Mouse (Mus musculus): Measurements from ENCODE around the gene Ank. TPM values are rescaled to one million over a fixed set of nuclear protein-coding genes. Genes with fewer than 3 reads are reported as not detected.

The Ank gene
- total and polyA plus RNA-seq, 2 experiments from 2014 or later: 22.8 to 31.5 TPM

DNA sequence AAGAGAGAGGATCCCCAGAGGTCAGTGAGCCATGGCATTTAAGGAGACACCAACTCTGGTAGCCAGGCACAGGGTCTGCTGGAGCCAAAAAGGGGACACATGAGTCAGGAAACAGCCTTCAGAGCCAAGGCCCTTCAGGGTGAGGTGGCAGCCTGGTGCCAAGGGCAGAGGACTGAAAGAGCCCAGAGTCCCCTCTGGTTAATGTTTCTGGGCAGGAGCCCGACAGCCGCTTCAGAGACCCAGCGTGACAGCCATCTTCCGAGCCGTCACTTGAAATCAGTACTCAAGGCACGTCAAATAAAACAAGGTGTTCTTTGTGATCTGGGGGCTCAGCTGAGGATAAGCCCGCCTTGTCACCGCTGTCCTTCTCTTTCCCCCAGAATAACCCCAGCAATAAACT is 104.7 kb downstream of the Ank start:
- Histone ChIP-seq H3K4me1 (ENCODE audit: insufficient read depth) (no peaks in the 10 kb centered on the region), H3K36me3 (ENCODE audit: insufficient read depth) (peaks cover 65% of the 10 kb centered on the region), H3K4me3 (ENCODE audit: low read depth, low read length) (no peak overlapping the region), H3K9ac (no peak overlapping the region), H3K27me3 (ENCODE audit: insufficient read depth, low read length) (no peaks in the 10 kb centered on the region), H3K9me3 (ENCODE audit: low read length) (no peaks in the 10 kb centered on the region), H3K27ac (ENCODE audit: low read depth, low read length) (no peak overlapping the region), H3K4me2 (ENCODE audit: low read depth) (no peak overlapping the region)
- 77% methylated on average over 8 of the region's 8 CpGs for WGBS
- no peak for DNase-seq
- ATAC-seq: peak; percentile 40
- TF ChIP-seq CTCF (IDR thresholded peaks at IDR 0.05; ENCODE audit: low read depth): no peak

DNA sequence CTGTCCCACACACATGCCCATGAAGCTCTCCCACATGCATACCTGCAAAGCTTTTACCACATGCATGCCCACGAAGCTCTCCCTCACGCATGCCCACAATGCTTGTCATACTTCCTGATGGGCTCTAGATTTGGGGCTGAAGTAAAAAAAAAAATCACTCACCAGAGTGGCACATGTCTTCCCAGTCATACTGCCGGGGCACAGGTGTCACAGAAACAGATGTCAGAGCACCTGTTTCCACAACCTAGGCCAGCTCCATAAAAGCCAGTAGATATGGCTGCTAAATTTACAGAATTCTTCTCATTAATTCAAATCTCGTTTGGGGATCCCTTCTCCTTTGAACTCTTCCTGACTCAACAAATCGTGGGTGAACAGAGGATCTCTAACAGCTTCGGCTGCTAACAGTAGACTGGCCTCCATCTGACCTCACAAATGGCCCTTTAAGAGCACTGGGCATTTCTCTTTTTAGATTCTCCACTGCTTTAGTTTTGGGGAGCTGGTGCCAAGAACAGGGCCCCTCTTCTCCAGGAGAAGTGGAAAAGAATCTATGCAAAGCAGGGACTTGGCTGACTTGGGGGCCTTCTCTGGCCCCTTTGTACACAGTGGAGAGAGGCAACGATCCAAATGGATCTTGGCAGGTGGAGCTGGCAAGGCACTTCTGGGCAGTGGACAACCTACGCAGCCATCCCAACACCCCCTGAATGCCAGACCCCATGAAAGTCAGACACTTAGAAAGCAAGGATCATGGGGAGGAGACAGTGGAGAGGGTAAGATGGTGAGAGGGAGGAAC is 108.7 kb downstream of the Ank start:
- DNase-seq: no peak
- no peak overlapping the region for H3K4me3 ChIP-seq (ENCODE audit: low read depth, low read length)
- no peak overlapping the region for H3K4me2 ChIP-seq (ENCODE audit: low read depth)
- H3K27ac ChIP-seq (ENCODE audit: low read depth, low read length): 0 out of 2 replicates have a peak overlapping the region, but pooled peaks have one; percentile 40
- peaks cover 51% of the 10 kb centered on the region for H3K36me3 ChIP-seq (ENCODE audit: insufficient read depth)
- ATAC-seq: peak; percentile 44
- no peak for TF ChIP-seq CTCF (IDR thresholded peaks at IDR 0.05; ENCODE audit: low read depth)
- no peak overlapping the region for H3K9ac ChIP-seq
- H3K27me3 ChIP-seq (ENCODE audit: insufficient read depth, low read length): no peaks in the 10 kb centered on the region
- WGBS: 57% methylated on average over 8 of the region's 8 CpGs
- H3K4me1 ChIP-seq (ENCODE audit: insufficient read depth): no peaks in the 10 kb centered on the region
- no peaks in the 10 kb centered on the region for H3K9me3 ChIP-seq (ENCODE audit: low read length)

DNA sequence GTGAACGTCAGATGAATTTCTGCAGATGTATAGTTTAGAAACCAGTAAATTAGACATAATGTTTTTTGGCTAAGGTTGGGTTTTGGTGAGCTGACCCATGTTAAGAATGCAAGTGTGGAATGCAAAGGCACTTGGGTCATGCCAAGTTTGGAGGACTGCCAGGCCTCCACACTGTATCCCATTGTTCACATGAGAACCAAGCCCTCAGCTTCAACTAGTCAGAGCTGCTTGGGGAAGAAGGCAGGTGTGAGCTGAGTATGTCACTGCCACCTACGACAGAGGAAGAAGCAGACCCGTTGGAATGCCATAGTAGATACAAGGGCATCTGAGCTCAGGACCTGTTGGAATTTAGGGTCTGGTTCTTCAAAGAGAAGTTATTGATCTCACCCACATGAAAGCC is 109.5 kb downstream of the Ank start:
- no peak overlapping the region for H3K9ac ChIP-seq
- no peak for DNase-seq
- no peak overlapping the region for H3K4me3 ChIP-seq (ENCODE audit: low read depth, low read length)
- WGBS: 55% methylated on average over 3 of the region's 3 CpGs
- no peaks in the 10 kb centered on the region for H3K4me1 ChIP-seq (ENCODE audit: insufficient read depth)
- ATAC-seq: no peak
- 0 out of 2 replicates have a peak overlapping the region, but pooled peaks have one; percentile 40 for H3K27ac ChIP-seq (ENCODE audit: low read depth, low read length)
- no peak for TF ChIP-seq CTCF (IDR thresholded peaks at IDR 0.05; ENCODE audit: low read depth)
- no peak overlapping the region for H3K4me2 ChIP-seq (ENCODE audit: low read depth)
- H3K9me3 ChIP-seq (ENCODE audit: low read length): no peaks in the 10 kb centered on the region
- H3K27me3 ChIP-seq (ENCODE audit: insufficient read depth, low read length): no peaks in the 10 kb centered on the region
- peaks cover 53% of the 10 kb centered on the region for H3K36me3 ChIP-seq (ENCODE audit: insufficient read depth)

DNA sequence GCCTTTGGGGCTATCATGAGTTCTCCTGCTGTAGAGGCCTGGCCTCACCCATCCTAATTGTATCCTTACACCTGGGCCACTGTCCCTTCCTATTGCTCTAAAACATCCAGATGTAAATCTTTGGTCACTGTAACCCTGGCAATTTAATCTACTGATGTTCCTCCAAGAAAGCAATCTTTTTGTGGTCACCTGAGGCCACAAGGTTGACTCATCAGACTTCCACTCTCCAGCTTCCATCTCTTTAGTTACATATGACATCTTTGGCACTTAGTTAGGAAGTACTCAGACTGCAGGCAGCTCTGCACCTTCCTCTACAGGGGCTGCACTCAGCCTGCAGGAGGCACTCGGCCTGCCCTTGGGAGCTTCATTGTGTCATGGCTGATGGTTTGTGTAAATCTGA is 110.4 kb downstream of the Ank start:
- H3K9me3 ChIP-seq (ENCODE audit: low read length): no peaks in the 10 kb centered on the region
- H3K4me2 ChIP-seq (ENCODE audit: low read depth): no peak overlapping the region
- no peak overlapping the region for H3K9ac ChIP-seq
- H3K27ac ChIP-seq (ENCODE audit: low read depth, low read length): no peak overlapping the region
- TF ChIP-seq CTCF (IDR thresholded peaks at IDR 0.05; ENCODE audit: low read depth): no peak
- H3K4me3 ChIP-seq (ENCODE audit: low read depth, low read length): no peak overlapping the region
- 92% methylated on average over 1 of the region's 1 CpGs for WGBS
- DNase-seq: no peak
- ATAC-seq: no peak
- peaks cover 50% of the 10 kb centered on the region for H3K36me3 ChIP-seq (ENCODE audit: insufficient read depth)
- H3K27me3 ChIP-seq (ENCODE audit: insufficient read depth, low read length): no peaks in the 10 kb centered on the region
- no peaks in the 10 kb centered on the region for H3K4me1 ChIP-seq (ENCODE audit: insufficient read depth)

DNA sequence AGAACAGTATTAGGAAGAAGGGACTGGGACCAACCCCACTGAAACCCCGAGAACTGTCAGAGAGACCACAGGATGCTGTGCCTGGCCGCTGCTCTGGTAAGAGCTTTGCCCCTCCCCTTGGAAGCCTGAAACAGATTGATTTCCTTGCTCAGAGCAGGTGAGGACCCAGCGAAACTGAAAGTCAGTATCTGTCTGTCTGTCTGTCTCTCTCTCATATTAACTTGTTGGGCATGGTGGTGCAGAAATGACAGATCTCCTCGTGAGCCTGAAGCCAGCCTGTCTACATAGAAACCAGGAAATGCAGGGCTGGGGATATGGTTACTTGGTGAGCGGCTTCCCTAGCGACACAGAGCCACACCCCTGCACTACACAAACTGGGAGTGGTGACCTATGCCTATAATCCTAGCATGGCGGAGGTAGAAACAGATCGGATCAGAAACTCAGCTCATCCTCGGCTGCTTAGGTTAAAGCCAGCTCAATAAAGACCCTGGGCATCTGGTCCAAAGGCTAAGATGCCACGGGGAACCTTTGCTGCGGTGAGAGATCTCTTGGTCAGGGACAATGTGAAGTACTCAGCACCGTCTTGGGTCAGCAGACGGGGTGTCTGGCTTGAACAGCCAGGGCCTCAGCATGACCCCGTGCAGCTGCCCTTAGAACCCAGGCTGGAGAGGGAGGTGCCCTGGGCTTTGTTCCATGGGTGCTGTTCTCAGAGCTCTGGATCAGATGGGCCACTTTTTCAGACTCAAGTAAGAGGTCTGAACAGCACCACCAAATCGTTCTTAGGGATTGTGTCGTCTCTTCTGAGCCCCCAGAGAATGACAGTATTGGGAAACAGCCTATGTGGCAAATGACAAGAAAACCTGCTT is 111.7 kb downstream of the Ank start:
- Histone ChIP-seq H3K36me3 (ENCODE audit: insufficient read depth) (peaks cover 37% of the 10 kb centered on the region), H3K9ac (no peak overlapping the region), H3K4me2 (ENCODE audit: low read depth) (no peak overlapping the region), H3K4me3 (ENCODE audit: low read depth, low read length) (no peak overlapping the region), H3K4me1 (ENCODE audit: insufficient read depth) (no peaks in the 10 kb centered on the region), H3K27ac (ENCODE audit: low read depth, low read length) (no peak overlapping the region), H3K27me3 (ENCODE audit: insufficient read depth, low read length) (no peaks in the 10 kb centered on the region), H3K9me3 (ENCODE audit: low read length) (no peaks in the 10 kb centered on the region)
- DNase-seq: no peak
- ATAC-seq: no peak
- WGBS: 81% methylated on average over 16 of the region's 16 CpGs
- no peak for TF ChIP-seq CTCF (IDR thresholded peaks at IDR 0.05; ENCODE audit: low read depth)

DNA sequence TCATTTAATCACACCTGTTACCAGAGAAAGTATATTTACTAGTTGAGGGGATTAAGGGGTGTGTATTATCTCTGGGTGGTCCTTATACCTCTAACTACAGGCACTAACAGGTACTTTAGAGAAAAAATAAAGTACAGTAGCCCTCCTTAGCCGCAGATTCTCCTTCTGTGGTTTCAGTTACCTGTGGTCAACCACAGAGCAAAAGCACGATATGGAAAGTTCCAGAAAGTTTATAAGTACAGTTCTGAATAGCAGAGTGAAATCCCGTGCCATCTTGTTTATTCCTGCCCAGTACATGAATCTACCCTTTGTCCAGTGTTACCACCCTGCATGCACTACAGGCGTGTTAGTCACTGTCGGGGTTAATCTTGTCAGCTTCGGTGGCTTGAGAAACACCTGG is 112.4 kb downstream of the Ank start:
- ATAC-seq: no peak
- H3K4me3 ChIP-seq (ENCODE audit: low read depth, low read length): no peak overlapping the region
- H3K4me2 ChIP-seq (ENCODE audit: low read depth): no peak overlapping the region
- DNase-seq: no peak
- H3K9ac ChIP-seq: no peak overlapping the region
- H3K36me3 ChIP-seq (ENCODE audit: insufficient read depth): peaks cover 42% of the 10 kb centered on the region
- no peak overlapping the region for H3K27ac ChIP-seq (ENCODE audit: low read depth, low read length)
- 94% methylated on average over 6 of the region's 6 CpGs for WGBS
- TF ChIP-seq CTCF (IDR thresholded peaks at IDR 0.05; ENCODE audit: low read depth): no peak
- H3K9me3 ChIP-seq (ENCODE audit: low read length): no peaks in the 10 kb centered on the region
- no peaks in the 10 kb centered on the region for H3K27me3 ChIP-seq (ENCODE audit: insufficient read depth, low read length)
- no peaks in the 10 kb centered on the region for H3K4me1 ChIP-seq (ENCODE audit: insufficient read depth)

DNA sequence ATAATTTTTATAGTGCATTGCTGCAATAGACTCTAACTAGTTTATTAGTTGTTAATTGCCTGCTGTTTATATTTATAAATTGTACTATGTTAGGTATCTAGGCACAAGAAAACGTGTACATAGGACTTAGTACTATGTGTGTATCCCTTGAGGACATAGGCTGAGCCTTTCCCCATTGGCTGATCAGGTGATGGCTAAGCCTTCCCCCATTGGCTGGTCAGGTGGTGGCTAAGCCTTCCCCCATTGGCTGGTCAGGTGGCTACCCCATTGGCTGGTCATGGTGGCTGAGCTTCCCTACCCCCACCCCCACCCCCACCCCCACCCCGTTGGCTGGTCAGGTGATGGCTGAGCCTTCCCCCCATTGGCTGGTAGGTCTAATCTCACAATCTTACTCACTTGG is 113.4 kb downstream of the Ank start:
- H3K4me1 ChIP-seq (ENCODE audit: insufficient read depth): no peaks in the 10 kb centered on the region
- no peaks in the 10 kb centered on the region for H3K27me3 ChIP-seq (ENCODE audit: insufficient read depth, low read length)
- H3K9ac ChIP-seq: no peak overlapping the region
- ATAC-seq: no peak
- no peak overlapping the region for H3K4me3 ChIP-seq (ENCODE audit: low read depth, low read length)
- H3K36me3 ChIP-seq (ENCODE audit: insufficient read depth): peaks cover 39% of the 10 kb centered on the region
- H3K9me3 ChIP-seq (ENCODE audit: low read length): no peaks in the 10 kb centered on the region
- 83% methylated on average over 2 of the region's 2 CpGs for WGBS
- no peak overlapping the region for H3K27ac ChIP-seq (ENCODE audit: low read depth, low read length)
- no peak overlapping the region for H3K4me2 ChIP-seq (ENCODE audit: low read depth)
- TF ChIP-seq CTCF (IDR thresholded peaks at IDR 0.05; ENCODE audit: low read depth): no peak
- DNase-seq: no peak

All from forebrain, postnatal 0 days (tissue).